Mouse (Mus musculus): ENCODE data around the gene Zfp385c. TPM values are rescaled to one million over a fixed set of nuclear protein-coding genes. Genes with fewer than 3 reads are reported as not detected.
A peak's percentile ranks its signal among the peaks of the same experiment; 100 is the strongest.

Gene Zfp385c
- polyA plus RNA-seq, 1 experiment from 2014 or later: 1.1 TPM

- Histone ChIP-seq H3K4me1 (peaks cover 11% of the 10 kb centered on the region; the same call in 1 of the 2 replicates), H3K4me2 (replicated peaks) (peak overlapping the region; percentile 56), H3K4me3 (no peak overlapping the region; the same call in 1 of the 2 replicates), H3K9me3 (no peaks in the 10 kb centered on the region), H3K27me3 (no peaks in the 10 kb centered on the region), H3K36me3 (peaks cover 36% of the 10 kb centered on the region), H3K27ac (no peak overlapping the region), H3K9ac (no peak overlapping the region; the same call in 1 of the 2 replicates)
- peak; percentile 57; the same call in 1 of the 2 replicates for ATAC-seq (ENCODE audit: low FRiP score, low read depth)
- 44% methylated on average over 7 of the region's 7 CpGs for WGBS
Measured at GRCm38 (mm10) chr11:100702906-100703305, 10.7 kb upstream of the Zfp385c start.

GRCm38 (mm10) chr11:100702081-100702851 lies 10.0 kb upstream of the Zfp385c start:
- H3K4me1 ChIP-seq: peaks cover 11% of the 10 kb centered on the region; the same call in 1 of the 2 replicates
- no peak overlapping the region; the same call in 1 of the 2 replicates for H3K9ac ChIP-seq
- H3K27me3 ChIP-seq: no peaks in the 10 kb centered on the region
- H3K9me3 ChIP-seq: no peaks in the 10 kb centered on the region
- ATAC-seq (ENCODE audit: low FRiP score, low read depth): no peak
- WGBS: 35% methylated on average over 19 of the region's 19 CpGs
- no peak overlapping the region for H3K27ac ChIP-seq
- H3K36me3 ChIP-seq: peaks cover 29% of the 10 kb centered on the region
- H3K4me2 ChIP-seq (replicated peaks): peak overlapping the region; percentile 56
- H3K4me3 ChIP-seq: no peak overlapping the region; the same call in 1 of the 2 replicates

GRCm38 (mm10) chr11:100701301-100701700 lies 9.0 kb upstream of the Zfp385c start:
- ATAC-seq (ENCODE audit: low FRiP score, low read depth): no peak
- peak overlapping the region; percentile 50; the same call in 1 of the 2 replicates for H3K9ac ChIP-seq

GRCm38 (mm10) chr11:100700710-100701109 lies 8.5 kb upstream of the Zfp385c start:
- Histone ChIP-seq H3K4me1 (peaks cover 11% of the 10 kb centered on the region; the same call in 1 of the 2 replicates), H3K9ac (0 out of 2 replicates have a peak overlapping the region, but pooled peaks have one; percentile 50)
- no peak for ATAC-seq (ENCODE audit: low FRiP score, low read depth)

More at GRCm38 (mm10) chr11:100701301-100701700, 9.0 kb upstream of the Zfp385c start:
- H3K4me2 ChIP-seq (replicated peaks): peak overlapping the region; percentile 58
- 4% methylated on average over 14 of the region's 14 CpGs for WGBS
- no peak overlapping the region for H3K27ac ChIP-seq
- H3K36me3 ChIP-seq: peaks cover 20% of the 10 kb centered on the region
- H3K9me3 ChIP-seq: no peaks in the 10 kb centered on the region
- peaks cover 11% of the 10 kb centered on the region; the same call in 1 of the 2 replicates for H3K4me1 ChIP-seq
- H3K27me3 ChIP-seq: no peaks in the 10 kb centered on the region
- peak overlapping the region; percentile 36 for H3K4me3 ChIP-seq

GRCm38 (mm10) chr11:100697921-100698320 lies 5.7 kb upstream of the Zfp385c start:
- Histone ChIP-seq H3K4me1 (peaks cover 11% of the 10 kb centered on the region), H3K9ac (0 out of 2 replicates have a peak overlapping the region, but pooled peaks have one; percentile 36), H3K27ac (no peak overlapping the region), H3K4me2 (replicated peaks) (no peak overlapping the region), H3K36me3 (no peaks in the 10 kb centered on the region), H3K4me3 (no peak overlapping the region), H3K9me3 (no peaks in the 10 kb centered on the region), H3K27me3 (peaks cover 7% of the 10 kb centered on the region; the same call in 1 of the 2 replicates)
- no peak for ATAC-seq (ENCODE audit: low FRiP score, low read depth)
- 66% methylated on average over 7 of the region's 7 CpGs for WGBS

More at GRCm38 (mm10) chr11:100700710-100701109, 8.5 kb upstream of the Zfp385c start:
- H3K27ac ChIP-seq: no peak overlapping the region
- H3K4me2 ChIP-seq (replicated peaks): peak overlapping the region; percentile 58
- H3K27me3 ChIP-seq: no peaks in the 10 kb centered on the region
- H3K4me3 ChIP-seq: no peak overlapping the region
- WGBS: 68% methylated on average over 3 of the region's 3 CpGs
- no peaks in the 10 kb centered on the region for H3K9me3 ChIP-seq
- peaks cover 14% of the 10 kb centered on the region for H3K36me3 ChIP-seq

- Histone ChIP-seq H3K4me2 (replicated peaks) (no peak overlapping the region), H3K9me3 (no peaks in the 10 kb centered on the region), H3K9ac (no peak overlapping the region), H3K36me3 (no peaks in the 10 kb centered on the region), H3K4me1 (peaks cover 16% of the 10 kb centered on the region), H3K4me3 (no peak overlapping the region), H3K27me3 (peaks cover 37% of the 10 kb centered on the region), H3K27ac (no peak overlapping the region)
- ATAC-seq (ENCODE audit: low FRiP score, low read depth): no peak
- whole genome bisulfite sequencing: 44% methylated on average over 5 of the region's 5 CpGs
Measured at GRCm38 (mm10) chr11:100694926-100695325, 2.7 kb upstream of the Zfp385c start.

- Histone ChIP-seq H3K9me3 (no peaks in the 10 kb centered on the region), H3K4me3 (no peak overlapping the region), H3K4me2 (replicated peaks) (0 out of 2 replicates have a peak overlapping the region, but pooled peaks have one; percentile 66), H3K27me3 (peaks cover 37% of the 10 kb centered on the region), H3K4me1 (peaks cover 16% of the 10 kb centered on the region), H3K9ac (no peak overlapping the region; the same call in 1 of the 2 replicates), H3K27ac (no peak overlapping the region), H3K36me3 (no peaks in the 10 kb centered on the region)
- no peak for ATAC-seq (ENCODE audit: low FRiP score, low read depth)
- 2% methylated on average over 5 of the region's 5 CpGs for WGBS
Measured at GRCm38 (mm10) chr11:100693154-100693553, 899 bp upstream of the Zfp385c start.

GRCm38 (mm10) chr11:100690389-100690788 lies 1.9 kb downstream of the Zfp385c start:
- Histone ChIP-seq H3K27ac (no peak overlapping the region), H3K9ac (no peak overlapping the region), H3K36me3 (no peaks in the 10 kb centered on the region), H3K27me3 (peaks cover 37% of the 10 kb centered on the region), H3K4me3 (no peak overlapping the region), H3K9me3 (no peaks in the 10 kb centered on the region), H3K4me2 (replicated peaks) (no peak overlapping the region), H3K4me1 (peaks cover 16% of the 10 kb centered on the region)
- no peak for ATAC-seq (ENCODE audit: low FRiP score, low read depth)
- 68% methylated on average over 7 of the region's 7 CpGs for WGBS

GRCm38 (mm10) chr11:100688443-100688842 lies 3.8 kb downstream of the Zfp385c start:
- Histone ChIP-seq H3K9me3 (no peaks in the 10 kb centered on the region), H3K36me3 (no peaks in the 10 kb centered on the region), H3K4me1 (peaks cover 16% of the 10 kb centered on the region), H3K27ac (no peak overlapping the region), H3K27me3 (peaks cover 36% of the 10 kb centered on the region), H3K4me3 (no peak overlapping the region), H3K4me2 (replicated peaks) (no peak overlapping the region), H3K9ac (no peak overlapping the region)
- ATAC-seq (ENCODE audit: low FRiP score, low read depth): no peak
- WGBS: 77% methylated on average over 4 of the region's 4 CpGs

GRCm38 (mm10) chr11:100687265-100687664 lies 5.0 kb downstream of the Zfp385c start:
- no peak overlapping the region for H3K4me3 ChIP-seq
- no peak overlapping the region for H3K9ac ChIP-seq
- no peaks in the 10 kb centered on the region for H3K9me3 ChIP-seq
- no peaks in the 10 kb centered on the region for H3K36me3 ChIP-seq
- H3K4me1 ChIP-seq: peaks cover 6% of the 10 kb centered on the region
- peak overlapping the region; percentile 22; the same call in 1 of the 2 replicates for H3K27ac ChIP-seq
- WGBS: 76% methylated on average over 7 of the region's 7 CpGs
- peaks cover 24% of the 10 kb centered on the region for H3K27me3 ChIP-seq
- ATAC-seq (ENCODE audit: low FRiP score, low read depth): peak; percentile 24; the same call in 1 of the 2 replicates
- no peak overlapping the region for H3K4me2 ChIP-seq (replicated peaks)

GRCm38 (mm10) chr11:100685371-100685770 lies 6.9 kb downstream of the Zfp385c start:
- ATAC-seq (ENCODE audit: low FRiP score, low read depth): no peak
- WGBS: 40% methylated on average over 1 of the region's 3 CpGs
- Histone ChIP-seq H3K27me3 (peaks cover 5% of the 10 kb centered on the region; the same call in 1 of the 2 replicates), H3K27ac (no peak overlapping the region), H3K4me2 (replicated peaks) (no peak overlapping the region), H3K4me1 (no peaks in the 10 kb centered on the region), H3K9ac (no peak overlapping the region), H3K4me3 (no peak overlapping the region), H3K9me3 (no peaks in the 10 kb centered on the region), H3K36me3 (no peaks in the 10 kb centered on the region)

- ATAC-seq (ENCODE audit: low FRiP score, low read depth): no peak
- no peaks in the 10 kb centered on the region for H3K4me1 ChIP-seq
- no peaks in the 10 kb centered on the region for H3K27me3 ChIP-seq
- H3K27ac ChIP-seq: no peak overlapping the region
- no peak overlapping the region for H3K4me3 ChIP-seq
- H3K9ac ChIP-seq: no peak overlapping the region
- no peak overlapping the region for H3K4me2 ChIP-seq (replicated peaks)
- no peaks in the 10 kb centered on the region for H3K36me3 ChIP-seq
- 64% methylated on average over 2 of the region's 2 CpGs for WGBS
- no peaks in the 10 kb centered on the region for H3K9me3 ChIP-seq
Measured at GRCm38 (mm10) chr11:100684084-100684483, 8.2 kb downstream of the Zfp385c start.
